Comparison of ENCODE assay signal across 10 mouse cellular contexts in the genomic region with DNA sequence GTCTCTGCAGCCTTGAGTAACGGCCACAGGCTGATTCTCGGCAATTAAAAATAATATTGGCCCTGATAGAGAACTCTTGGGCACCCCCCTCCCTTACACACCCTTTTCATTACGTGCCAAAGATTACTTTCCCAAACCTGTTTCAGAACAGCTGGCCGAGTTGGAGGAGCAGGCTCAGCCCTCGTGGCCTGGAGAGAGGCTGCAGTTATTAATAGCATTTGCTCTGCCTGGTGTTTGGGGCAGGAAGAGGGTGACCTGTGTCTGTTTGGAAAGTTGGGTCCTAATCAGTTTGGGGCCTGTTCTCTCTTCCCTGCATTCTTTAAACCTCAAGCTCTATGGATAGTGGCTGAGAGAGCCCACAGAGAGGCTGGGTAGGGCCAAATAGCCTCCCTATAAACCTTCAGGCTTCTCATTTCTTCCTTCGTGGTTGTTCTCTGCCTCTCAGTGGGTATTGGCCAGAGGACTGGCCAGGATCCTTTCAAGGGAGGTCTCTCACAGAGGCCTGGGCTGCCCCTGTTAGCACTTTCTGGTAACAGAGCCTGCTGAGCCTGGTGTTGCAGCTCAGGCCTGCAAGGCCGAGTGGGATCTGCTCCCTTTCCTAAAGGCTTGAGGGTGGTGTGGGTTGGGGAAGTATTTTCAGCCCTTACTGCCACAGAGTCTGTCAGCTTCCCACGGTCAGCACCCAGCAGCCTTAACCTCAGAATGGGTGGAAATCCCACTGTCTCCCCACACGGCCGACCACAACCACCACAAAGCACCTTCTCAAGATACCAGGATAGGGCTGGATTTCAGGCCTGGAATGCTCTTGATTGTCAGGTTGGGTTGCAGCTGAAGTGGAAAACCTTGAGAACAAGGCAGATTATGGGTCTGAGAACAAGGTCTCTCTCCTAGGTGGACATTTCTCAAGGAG.
DNase-seq lines count a peak whose midpoint lies in the region; ATAC-seq and TF ChIP-seq lines count a peak whose summit lies in the region.
"Had no signal": no experiment of that assay in that cellular context is flagged by ENCODE, and none has a peak within 500 bp of the region (broad histone marks: within the 10 kb centered on the region; RNA-seq: fewer than 3 reads in every experiment).

No protein-coding gene starts in this region.

- H3K9ac ChIP-seq in intestine, postnatal 0 days (ENCODE audit: low read depth, low read length): no peak overlapping the region
- H3K9ac ChIP-seq in lung, embryonic 16.5 days (ENCODE audit: low read length): peak overlapping the region; percentile 37

- H3K27me3 ChIP-seq in spleen, adult 2 months (ENCODE audit: control insufficient read depth, insufficient read depth, low read length): no peaks in the 10 kb centered on the region
- H3K27me3 ChIP-seq in intestine, postnatal 0 days (replicated peaks; ENCODE audit: control insufficient read depth, insufficient read depth, low read length): no peaks in the 10 kb centered on the region
- no peaks in the 10 kb centered on the region for H3K27me3 ChIP-seq in lung, embryonic 16.5 days (ENCODE audit: control insufficient read depth, insufficient read depth, low read depth, low read length)
- no peaks in the 10 kb centered on the region for H3K27me3 ChIP-seq in thymus, adult 2 months (ENCODE audit: control insufficient read depth, insufficient read depth, low read length)
- H3K27me3 ChIP-seq: Patski had no signal

- peak overlapping the region; percentile 58 for H3K27ac ChIP-seq in spleen, adult 2 months (ENCODE audit: insufficient read depth, low read length)
- peak overlapping the region; percentile 51; the same call in 1 of the 2 replicates for H3K27ac ChIP-seq in intestine, postnatal 0 days (ENCODE audit: low read depth, low read length)
- peak overlapping the region; percentile 94 for H3K27ac ChIP-seq in lung, embryonic 16.5 days (ENCODE audit: low read length)
- H3K27ac ChIP-seq in thymus, adult 2 months (ENCODE audit: control insufficient read depth, insufficient read depth, low read length): no peak overlapping the region
- H3K27ac ChIP-seq: macrophage had no signal

- DNase-seq in spleen, adult 2 months (ENCODE audit: low read depth in 1 of 2, low spot score in 2 of 2): no peak
- DNase-seq in spleen, postnatal 36 days (ENCODE audit: low spot score in 2 of 2): no peak
- DNase-seq in heart, adult 18-20 months: peak; percentile 83 to 92
- DNase-seq in thymus, postnatal 36 days: no peak
- DNase-seq in thymus, adult 2 months: no peak

- H3K9me3 ChIP-seq in intestine, postnatal 0 days (ENCODE audit: control insufficient read depth): no peaks in the 10 kb centered on the region
- H3K9me3 ChIP-seq in lung, embryonic 16.5 days (ENCODE audit: control insufficient read depth, low read length): no peaks in the 10 kb centered on the region

- no peaks in the 10 kb centered on the region for H3K36me3 ChIP-seq in spleen, adult 2 months (ENCODE audit: control insufficient read depth, insufficient read depth, low read length)
- H3K36me3 ChIP-seq in intestine, postnatal 0 days (ENCODE audit: control insufficient read depth, insufficient read depth): no peaks in the 10 kb centered on the region
- H3K36me3 ChIP-seq in lung, embryonic 16.5 days (ENCODE audit: control insufficient read depth, insufficient read depth, low read length): no peaks in the 10 kb centered on the region
- H3K36me3 ChIP-seq in thymus, adult 2 months (ENCODE audit: control insufficient read depth, insufficient read depth, low read length): no peaks in the 10 kb centered on the region

- no peak for TF ChIP-seq POLR2A in spleen, adult 2 months (IDR thresholded peaks at IDR 0.05; ENCODE audit: low read depth, low read length)
- no peak for TF ChIP-seq POLR2A in thymus, adult 2 months (IDR thresholded peaks at IDR 0.05; ENCODE audit: control insufficient read depth, extremely low read depth, insufficient read depth, low read length, poor library complexity)

- WGBS in spleen, adult 2 months: 65% methylated on average over 10 of the region's 10 CpGs
- 39% methylated on average over 10 of the region's 10 CpGs for WGBS in intestine, postnatal 0 days
- 34% methylated on average over 10 of the region's 10 CpGs for WGBS in lung, embryonic 16.5 days
- WGBS in thymus, adult 2 months: 60% methylated on average over 10 of the region's 10 CpGs

- no peak for TF ChIP-seq CTCF in spleen, adult 2 months (IDR thresholded peaks at IDR 0.05; ENCODE audit: extremely low read depth, insufficient read depth, insufficient read length, insufficient replicate concordance)
- no peak for TF ChIP-seq CTCF in intestine, postnatal 0 days (IDR thresholded peaks at IDR 0.05; ENCODE audit: low read depth)
- no peak for TF ChIP-seq CTCF in thymus, adult 2 months (IDR thresholded peaks at IDR 0.05; ENCODE audit: borderline replicate concordance, control insufficient read depth, extremely low read depth, insufficient read depth, low read length, poor library complexity)

- H3K4me3 ChIP-seq in spleen, adult 2 months (ENCODE audit: extremely low read depth, insufficient read depth, insufficient read length): no peak overlapping the region
- no peak overlapping the region for H3K4me3 ChIP-seq in intestine, postnatal 0 days (ENCODE audit: low read depth, low read length)
- H3K4me3 ChIP-seq in lung, embryonic 16.5 days (ENCODE audit: low read length): no peak overlapping the region
- no peak overlapping the region for H3K4me3 ChIP-seq in thymus, adult 2 months (ENCODE audit: control insufficient read depth, insufficient read depth, low read length)

- H3K4me1 ChIP-seq in spleen, adult 2 months (ENCODE audit: control insufficient read depth, insufficient read depth, insufficient read length): peaks cover 14% of the 10 kb centered on the region; the same call in 1 of the 2 replicates
- no peaks in the 10 kb centered on the region; the same call in 1 of the 2 replicates for H3K4me1 ChIP-seq in intestine, postnatal 0 days (replicated peaks; ENCODE audit: control insufficient read depth, insufficient read depth, low read length)
- H3K4me1 ChIP-seq in lung, embryonic 16.5 days (replicated peaks; ENCODE audit: control insufficient read depth, insufficient read depth, low read length): peaks cover 48% of the 10 kb centered on the region
- H3K4me1 ChIP-seq in thymus, adult 2 months (replicated peaks; ENCODE audit: control insufficient read depth, insufficient read depth, low read length): peaks cover 9% of the 10 kb centered on the region

- no peak overlapping the region for H3K4me2 ChIP-seq in intestine, postnatal 0 days (replicated peaks; ENCODE audit: low read depth)
- H3K4me2 ChIP-seq in lung, embryonic 16.5 days (ENCODE audit: low read depth, low read length): no peak overlapping the region

- ATAC-seq in intestine, postnatal 0 days: 0 out of 2 replicates have a peak, but pooled peaks have one; percentile 7
- ATAC-seq in lung, embryonic 16.5 days (ENCODE audit: low read depth): peak; percentile 60
- no peak for ATAC-seq in granulocyte monocyte progenitor cell, adult 5-6 weeks (replicated peaks; ENCODE audit: poor library complexity, severe bottlenecking)
- ATAC-seq: Patski had no signal

Comparison
In these comparisons a context has a peak if more than half of its experiments do, and no peak if none do; other contexts are left out.
1. DNase-seq: peak in heart, adult 18-20 months (2 of 2); none in spleen, adult 2 months (0 of 2), spleen, postnatal 36 days (0 of 2), thymus, postnatal 36 days (0 of 2) and thymus, adult 2 months (single experiment).